Mouse (Mus musculus): ENCODE data around the gene Olfr548-ps1. TPM values are rescaled to one million over a fixed set of nuclear protein-coding genes. Genes with fewer than 3 reads are reported as not detected.
A peak's percentile ranks its signal among the peaks of the same experiment; 100 is the strongest.
"Not testable (repeated sequence)": the region's sequence is repeated elsewhere in the genome, so short reads cannot be mapped to it uniquely, and the experiment has no call there.

Olfr548-ps1 gene
- not detected in 2 replicates for polyA plus RNA-seq (2015; fragmentation: Nextera tagmentation; extraction: Ambion mirVana)

DNA sequence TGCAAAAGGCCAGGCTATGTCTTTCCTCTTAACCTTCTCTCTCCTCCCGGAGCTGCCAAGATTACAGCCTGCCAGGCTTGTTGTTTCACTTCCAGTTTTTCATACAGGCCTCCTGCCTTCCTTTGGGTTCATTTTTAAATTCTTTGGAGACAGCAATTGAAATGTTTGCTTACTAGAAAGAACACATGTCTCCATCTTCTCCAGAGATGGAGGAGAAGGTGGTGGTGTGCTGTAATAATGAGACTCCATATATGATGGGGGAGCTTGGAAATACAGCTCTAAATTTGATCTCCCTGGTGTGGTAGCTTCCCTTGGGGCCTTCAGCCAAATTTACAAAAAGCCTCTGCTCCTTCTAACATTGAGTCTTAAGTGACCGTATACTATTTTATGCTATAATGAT lies at the start of gene Olfr548-ps1:
Olfr548-ps1 (plus strand) TSS at position 301 of the 400 bp plus-strand sequence.
- Histone ChIP-seq H3K9me3 (no peaks in the 10 kb centered on the region), H3K4me2 (no peak within 1 kb of the TSS), H3K4me1 (no peaks in the 10 kb centered on the region), H3K9ac (no peak within 1 kb of the TSS), H3K36me3 (no peaks in the 10 kb centered on the region), H3K4me3 (replicated peaks) (no peak within 1 kb of the TSS), H3K27me3 (replicated peaks) (no peaks in the 10 kb centered on the region), H3K27ac (no peak within 1 kb of the TSS)
- ATAC-seq (ENCODE audit: insufficient read depth, low FRiP score, low read depth) = no peak
- 76% methylated on average over 2 of the region's 2 CpGs for WGBS

DNA sequence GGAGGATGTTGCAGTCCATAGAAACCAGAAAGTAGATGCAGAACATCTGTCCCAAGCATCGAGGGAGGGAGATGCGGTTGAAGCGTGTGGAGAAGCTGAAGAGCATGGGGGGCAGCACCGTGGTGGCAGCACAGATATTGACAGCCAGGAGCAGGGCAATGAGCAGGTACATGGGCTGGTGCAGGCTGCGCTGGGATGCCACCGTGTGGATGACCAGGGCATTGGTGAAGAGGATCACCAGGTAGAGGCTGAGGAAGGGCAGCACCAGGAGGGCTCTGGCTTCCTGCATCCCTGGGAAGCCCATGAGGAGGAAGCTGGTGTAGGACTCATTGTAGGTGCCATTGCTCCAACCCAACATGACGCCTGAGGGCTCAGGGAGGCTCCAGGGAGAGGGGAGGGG lies 46.3 kb upstream of the Olfr548-ps1 start:
- not testable (repeated sequence) for H3K4me1 ChIP-seq; H3K27ac ChIP-seq; H3K27me3 ChIP-seq (replicated peaks); H3K9me3 ChIP-seq; H3K4me2 ChIP-seq; H3K9ac ChIP-seq; ATAC-seq (ENCODE audit: insufficient read depth, low FRiP score, low read depth); H3K4me3 ChIP-seq (replicated peaks); H3K36me3 ChIP-seq
- 39% methylated on average over 7 of the region's 7 CpGs for whole genome bisulfite sequencing

DNA sequence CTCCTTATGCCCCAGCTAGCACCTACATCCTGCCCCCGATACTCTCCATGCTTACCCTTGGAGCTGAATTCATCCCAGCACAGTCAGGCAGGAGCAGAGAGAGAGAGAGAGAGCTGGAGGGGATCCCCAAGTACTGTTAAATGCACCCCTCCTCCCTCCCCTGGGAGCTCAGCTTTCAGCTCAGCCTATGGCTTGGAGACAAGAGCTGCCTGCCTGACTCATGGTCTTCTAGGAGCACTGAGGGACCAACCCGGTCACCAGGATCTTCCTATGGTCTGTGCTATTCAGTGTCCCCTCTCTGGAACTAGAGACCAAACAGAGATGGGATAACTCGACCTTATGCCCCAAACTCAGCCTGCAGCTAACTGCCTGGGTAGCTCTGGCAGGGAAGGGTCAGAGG lies 41.2 kb upstream of the Olfr548-ps1 start, which contains the start of gene Olfr545:
Olfr545 (minus strand) TSS at position 101 of the 400 bp plus-strand sequence.
- Histone ChIP-seq H3K4me2 (no peak within 1 kb of the TSS), H3K9ac (no peak within 1 kb of the TSS), H3K27ac (no peak within 1 kb of the TSS), H3K4me3 (replicated peaks) (no peak within 1 kb of the TSS), H3K27me3 (replicated peaks) (no peaks in the 10 kb centered on the region), H3K9me3 (no peaks in the 10 kb centered on the region), H3K4me1 (no peaks in the 10 kb centered on the region), H3K36me3 (no peaks in the 10 kb centered on the region)
- ATAC-seq (ENCODE audit: insufficient read depth, low FRiP score, low read depth) = no peak
- WGBS = 55% methylated on average over 3 of the region's 3 CpGs

DNA sequence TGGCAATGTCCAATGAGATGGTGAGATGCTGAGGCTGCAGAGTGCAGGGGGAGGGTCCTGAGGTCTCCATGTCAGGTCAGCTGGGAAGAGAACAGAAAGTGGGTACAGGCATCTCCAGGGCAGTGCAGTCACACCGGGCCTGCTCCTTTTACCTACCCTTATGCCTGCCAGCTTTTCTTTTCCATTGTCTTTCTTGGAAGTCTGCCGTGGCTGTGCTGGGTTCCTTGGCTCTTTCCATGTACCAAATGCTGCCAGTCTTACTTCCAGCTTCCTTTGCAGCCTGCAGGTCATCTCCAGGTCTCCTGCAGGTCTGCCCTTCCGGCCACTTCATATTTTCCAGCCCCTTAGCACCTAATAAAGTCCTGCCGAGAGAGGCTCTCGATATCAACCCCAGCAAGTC lies 38.7 kb upstream of the Olfr548-ps1 start:
- no peak overlapping the region for H3K27ac ChIP-seq
- no peaks in the 10 kb centered on the region for H3K36me3 ChIP-seq
- H3K4me1 ChIP-seq = no peaks in the 10 kb centered on the region
- H3K4me2 ChIP-seq = no peak overlapping the region
- no peak overlapping the region for H3K4me3 ChIP-seq (replicated peaks)
- WGBS = 64% methylated on average over 5 of the region's 5 CpGs
- H3K27me3 ChIP-seq (replicated peaks) = no peaks in the 10 kb centered on the region
- no peaks in the 10 kb centered on the region for H3K9me3 ChIP-seq
- ATAC-seq (ENCODE audit: insufficient read depth, low FRiP score, low read depth) = no peak
- H3K9ac ChIP-seq = no peak overlapping the region

DNA sequence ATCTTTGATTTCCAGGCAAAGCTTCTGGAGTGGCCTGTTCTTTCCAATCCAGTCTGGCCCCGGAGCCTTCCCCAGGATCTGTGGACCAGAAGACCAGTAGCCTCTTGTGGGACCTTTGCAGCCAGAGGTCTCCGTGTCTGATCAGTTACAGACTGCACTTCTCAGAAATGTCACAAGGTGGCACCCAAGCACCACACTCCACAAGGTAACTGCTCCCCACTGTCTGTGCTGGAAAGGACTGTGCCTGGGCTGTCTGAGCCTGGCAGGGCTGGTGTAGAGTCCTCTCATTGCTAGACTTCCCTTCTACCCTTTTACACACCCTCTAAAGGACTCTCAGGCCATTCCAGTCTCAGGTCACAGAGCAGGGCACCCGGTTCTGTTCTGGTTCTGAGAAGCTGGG lies 33.8 kb upstream of the Olfr548-ps1 start:
- no peaks in the 10 kb centered on the region for H3K27me3 ChIP-seq (replicated peaks)
- no peak overlapping the region for H3K27ac ChIP-seq
- H3K4me3 ChIP-seq (replicated peaks) = no peak overlapping the region
- peak; percentile 61; the same call in 1 of the 2 replicates for ATAC-seq (ENCODE audit: insufficient read depth, low FRiP score, low read depth)
- H3K4me1 ChIP-seq = no peaks in the 10 kb centered on the region
- H3K4me2 ChIP-seq = no peak overlapping the region
- H3K9me3 ChIP-seq = no peaks in the 10 kb centered on the region
- H3K9ac ChIP-seq = no peak overlapping the region
- no peaks in the 10 kb centered on the region for H3K36me3 ChIP-seq
- 41% methylated on average over 3 of the region's 3 CpGs for WGBS

DNA sequence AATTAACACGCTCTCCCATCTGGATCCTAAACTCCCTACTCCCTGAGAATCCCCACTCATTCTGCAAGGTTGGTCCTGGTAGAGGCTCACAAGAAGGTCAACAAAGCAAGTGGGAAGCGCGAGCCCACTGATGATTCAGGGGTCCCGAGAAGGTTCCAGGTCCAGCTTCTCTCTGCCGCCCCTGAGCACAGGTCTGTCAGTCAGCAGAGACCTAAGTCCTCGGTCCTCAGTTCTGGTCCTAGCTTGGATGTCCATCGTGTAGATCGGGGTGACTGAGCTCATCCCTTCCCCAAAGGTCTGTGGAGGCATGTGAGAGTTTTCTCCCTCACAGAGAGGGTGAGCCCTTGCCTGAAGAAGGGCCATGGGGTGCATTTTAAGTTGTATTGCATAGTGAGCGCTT lies 32.6 kb upstream of the Olfr548-ps1 start:
- 87% methylated on average over 9 of the region's 9 CpGs for WGBS
- H3K4me3 ChIP-seq (replicated peaks) = no peak overlapping the region
- H3K27me3 ChIP-seq (replicated peaks) = no peaks in the 10 kb centered on the region

DNA sequence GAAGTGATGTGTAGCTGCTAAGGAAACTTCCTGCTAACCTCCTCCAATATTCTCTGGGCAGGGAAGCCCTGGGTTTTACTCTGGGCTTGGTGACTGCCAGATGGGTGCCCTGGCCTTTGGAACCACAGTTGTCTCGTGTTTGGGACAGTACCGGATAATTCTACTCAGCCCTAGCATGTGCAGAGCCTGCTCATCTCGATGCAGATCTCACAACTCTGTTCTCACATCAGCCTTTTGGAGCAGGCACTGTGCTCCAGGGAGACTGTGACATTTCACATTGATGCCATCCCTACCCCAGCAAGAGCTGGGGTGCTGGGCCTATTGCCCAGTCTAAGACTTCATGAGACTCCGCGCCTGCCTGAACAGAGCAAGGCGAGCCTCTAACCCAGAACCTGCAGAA lies 32.0 kb upstream of the Olfr548-ps1 start:
- Histone ChIP-seq H3K9me3 (no peaks in the 10 kb centered on the region), H3K9ac (no peak overlapping the region), H3K36me3 (no peaks in the 10 kb centered on the region), H3K27ac (no peak overlapping the region), H3K4me2 (no peak overlapping the region), H3K4me3 (replicated peaks) (no peak overlapping the region), H3K27me3 (replicated peaks) (no peaks in the 10 kb centered on the region), H3K4me1 (no peaks in the 10 kb centered on the region)
- ATAC-seq (ENCODE audit: insufficient read depth, low FRiP score, low read depth) = no peak
- 93% methylated on average over 6 of the region's 6 CpGs for WGBS

More for the DNA sequence above, 32.6 kb upstream of the Olfr548-ps1 start:
- no peak overlapping the region for H3K27ac ChIP-seq
- H3K9me3 ChIP-seq = no peaks in the 10 kb centered on the region
- no peaks in the 10 kb centered on the region for H3K36me3 ChIP-seq
- no peaks in the 10 kb centered on the region for H3K4me1 ChIP-seq
- ATAC-seq (ENCODE audit: insufficient read depth, low FRiP score, low read depth) = no peak
- H3K9ac ChIP-seq = no peak overlapping the region
- no peak overlapping the region for H3K4me2 ChIP-seq

DNA sequence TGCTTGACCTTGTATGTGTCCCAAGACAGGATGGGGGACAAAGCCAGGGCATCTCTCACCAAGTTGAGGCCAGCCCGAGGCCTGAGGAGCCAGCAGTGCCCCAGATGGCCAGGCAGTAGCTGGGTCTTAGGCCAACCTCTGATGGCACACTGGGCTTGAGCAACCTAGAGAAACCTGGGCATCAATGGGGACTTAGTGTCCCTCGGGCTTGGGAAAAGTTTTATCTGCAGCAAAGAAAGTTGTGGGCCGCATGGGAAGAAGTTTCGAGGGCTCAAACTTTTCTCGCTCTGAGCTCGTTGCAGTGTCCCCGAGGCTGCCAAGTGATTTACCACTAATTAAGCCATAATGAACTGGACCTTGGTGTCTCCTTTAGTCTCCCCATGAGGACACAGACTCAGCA lies 31.0 kb upstream of the Olfr548-ps1 start:
- H3K4me1 ChIP-seq = no peaks in the 10 kb centered on the region
- H3K4me2 ChIP-seq = no peak overlapping the region
- WGBS = 89% methylated on average over 7 of the region's 7 CpGs
- H3K27ac ChIP-seq = no peak overlapping the region
- H3K9me3 ChIP-seq = no peaks in the 10 kb centered on the region
- no peaks in the 10 kb centered on the region for H3K36me3 ChIP-seq
- no peak overlapping the region for H3K4me3 ChIP-seq (replicated peaks)
- H3K27me3 ChIP-seq (replicated peaks) = no peaks in the 10 kb centered on the region; the same call in 1 of the 2 replicates
- no peak overlapping the region for H3K9ac ChIP-seq
- ATAC-seq (ENCODE audit: insufficient read depth, low FRiP score, low read depth) = no peak

GRCm38 (mm10) chr7:102511927-102512326 lies 28.8 kb upstream of the Olfr548-ps1 start:
- no peak for ATAC-seq (ENCODE audit: insufficient read depth, low FRiP score, low read depth)
- H3K36me3 ChIP-seq = no peaks in the 10 kb centered on the region

DNA sequence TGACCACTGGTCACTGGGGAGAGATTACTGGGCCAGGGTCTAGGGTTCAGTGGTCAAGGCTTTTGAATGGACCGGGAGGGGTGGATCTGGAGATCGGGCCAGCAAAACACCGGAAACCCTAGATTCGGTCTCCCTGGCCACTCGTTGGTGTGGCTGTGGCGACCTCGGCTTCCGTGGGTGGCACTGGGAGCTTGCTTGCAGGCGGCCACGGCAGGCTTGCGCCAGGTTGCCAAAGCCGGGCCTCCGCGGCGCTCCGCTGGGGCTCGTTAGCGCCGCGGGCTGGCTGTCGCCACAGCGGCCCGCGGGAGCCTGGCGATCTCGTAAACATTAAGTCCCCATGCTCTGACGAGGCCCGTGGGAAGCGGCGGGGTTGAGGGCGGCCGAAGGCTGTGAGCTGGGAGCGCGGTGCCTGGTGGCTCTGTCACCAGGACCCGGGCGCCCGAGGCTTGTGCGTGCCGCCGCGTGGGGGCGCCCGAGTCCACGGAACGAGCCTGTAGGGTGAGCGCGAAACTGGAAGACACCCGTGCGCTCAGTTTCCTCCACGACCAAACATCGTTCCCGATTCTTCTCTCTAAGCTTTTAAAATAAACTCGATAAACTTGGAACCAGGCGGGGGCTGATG lies 27.8 kb upstream of the Olfr548-ps1 start:
- H3K27me3 ChIP-seq (replicated peaks) = no peaks in the 10 kb centered on the region; the same call in 1 of the 2 replicates
- H3K9me3 ChIP-seq = no peaks in the 10 kb centered on the region
- peak overlapping the region; percentile 37; the same call in 1 of the 2 replicates for H3K9ac ChIP-seq
- H3K4me2 ChIP-seq = peak overlapping the region; percentile 93
- peak; percentile 91 for ATAC-seq (ENCODE audit: insufficient read depth, low FRiP score, low read depth)
- no peaks in the 10 kb centered on the region for H3K36me3 ChIP-seq
- no peaks in the 10 kb centered on the region for H3K4me1 ChIP-seq
- H3K27ac ChIP-seq = no peak overlapping the region
- H3K4me3 ChIP-seq (replicated peaks) = peak overlapping the region; percentile 47
- 2% methylated on average over 54 of the region's 54 CpGs for WGBS

More at GRCm38 (mm10) chr7:102511927-102512326, 28.8 kb upstream of the Olfr548-ps1 start:
- H3K27me3 ChIP-seq (replicated peaks) = no peaks in the 10 kb centered on the region; the same call in 1 of the 2 replicates
- no peak overlapping the region for H3K4me3 ChIP-seq (replicated peaks)
- H3K4me2 ChIP-seq = no peak overlapping the region
- no peaks in the 10 kb centered on the region for H3K4me1 ChIP-seq
- H3K27ac ChIP-seq = no peak overlapping the region
- H3K9ac ChIP-seq = no peak overlapping the region
- H3K9me3 ChIP-seq = no peaks in the 10 kb centered on the region
- WGBS = 85% methylated on average over 10 of the region's 10 CpGs

DNA sequence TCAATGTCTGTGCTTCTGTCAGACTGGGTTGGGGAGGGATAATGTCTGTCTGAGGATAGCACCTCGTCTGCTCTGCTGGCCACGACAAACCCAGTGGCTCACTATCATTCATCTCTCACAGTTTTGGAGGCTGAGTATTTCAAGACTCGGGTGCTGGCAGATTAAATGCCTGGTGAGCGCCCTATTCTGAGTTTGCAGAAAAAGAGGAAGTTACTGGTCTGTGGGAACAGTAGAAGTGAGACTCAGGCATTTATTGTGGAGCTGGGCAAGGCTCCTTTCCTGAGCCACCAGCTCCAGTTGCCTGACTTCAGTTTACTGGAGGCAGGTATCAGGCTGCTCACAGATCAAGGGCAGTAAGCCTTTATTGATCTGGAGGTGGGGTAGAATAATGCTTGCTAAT lies 26.6 kb upstream of the Olfr548-ps1 start:
- no peak overlapping the region for H3K4me2 ChIP-seq
- H3K9me3 ChIP-seq = no peaks in the 10 kb centered on the region
- H3K36me3 ChIP-seq = no peaks in the 10 kb centered on the region
- no peaks in the 10 kb centered on the region; the same call in 1 of the 2 replicates for H3K27me3 ChIP-seq (replicated peaks)
- no peak overlapping the region for H3K27ac ChIP-seq
- 69% methylated on average over 4 of the region's 4 CpGs for WGBS
- no peak overlapping the region for H3K4me3 ChIP-seq (replicated peaks)
- no peaks in the 10 kb centered on the region for H3K4me1 ChIP-seq
- no peak for ATAC-seq (ENCODE audit: insufficient read depth, low FRiP score, low read depth)
- H3K9ac ChIP-seq = no peak overlapping the region

GRCm38 (mm10) chr7:102516261-102517050 lies 24.2 kb upstream of the Olfr548-ps1 start:
- H3K27me3 ChIP-seq (replicated peaks) = no peaks in the 10 kb centered on the region; the same call in 1 of the 2 replicates
- no peak overlapping the region for H3K4me3 ChIP-seq (replicated peaks)
- H3K9ac ChIP-seq = no peak overlapping the region
- no peaks in the 10 kb centered on the region for H3K36me3 ChIP-seq
- ATAC-seq (ENCODE audit: insufficient read depth, low FRiP score, low read depth) = peak; percentile 21; the same call in 1 of the 2 replicates
- no peaks in the 10 kb centered on the region for H3K9me3 ChIP-seq
- 68% methylated on average over 10 of the region's 10 CpGs for WGBS
- H3K4me1 ChIP-seq = no peaks in the 10 kb centered on the region
- H3K27ac ChIP-seq = no peak overlapping the region
- no peak overlapping the region for H3K4me2 ChIP-seq

Data from stomach, embryonic 15.5 days (tissue).